Mouse (Mus musculus): Measurements from ENCODE around the gene Slc4a1. TPM values are rescaled to one million over a fixed set of nuclear protein-coding genes. Genes with fewer than 3 reads are reported as not detected.

Slc4a1 gene
- total RNA-seq, 2 experiments from 2014 or later = 0.56 to 1.8 TPM

GRCm38 (mm10) chr11:102323516-102323915, 42.5 kb downstream of the Slc4a1 start:
- no peak for DNase-seq

GRCm38 (mm10) chr11:102321931-102322330, 44.1 kb downstream of the Slc4a1 start:
- DNase-seq = no peak

- DNase-seq = peak; percentile 70 to 79
Measured at GRCm38 (mm10) chr11:102320686-102321005, 45.4 kb downstream of the Slc4a1 start.

GRCm38 (mm10) chr11:102319941-102320685, 45.9 kb downstream of the Slc4a1 start:
- peak; percentile 93 for DNase-seq

- peak; percentile 84 to 89 for DNase-seq
Measured at GRCm38 (mm10) chr11:102319410-102319792, 46.6 kb downstream of the Slc4a1 start, which contains the start of gene Ubtf. TSS of gene Ubtf (minus strand) at chr11:102319742.

- peak; percentile 63 to 73 for DNase-seq
Measured at GRCm38 (mm10) chr11:102318576-102319409, 47.2 kb downstream of the Slc4a1 start.

- DNase-seq = peak; percentile 83 to 90
Measured at GRCm38 (mm10) chr11:102317901-102318575, 48.0 kb downstream of the Slc4a1 start.

- DNase-seq = no peak
Measured at GRCm38 (mm10) chr11:102317298-102317900, 48.6 kb downstream of the Slc4a1 start.

- DNase-seq = peak; percentile 94 to 97
Measured at GRCm38 (mm10) chr11:102316572-102317297, 49.3 kb downstream of the Slc4a1 start.

GRCm38 (mm10) chr11:102315690-102316571, 50.1 kb downstream of the Slc4a1 start:
- peak in 1 of 2 experiments; percentile 20 for DNase-seq

GRCm38 (mm10) chr11:102314321-102314720, 51.7 kb downstream of the Slc4a1 start:
- DNase-seq = no peak

GRCm38 (mm10) chr11:102312586-102312985, 53.4 kb downstream of the Slc4a1 start:
- DNase-seq = no peak

- no peak for DNase-seq
Measured at GRCm38 (mm10) chr11:102311966-102312365, 54.0 kb downstream of the Slc4a1 start.

GRCm38 (mm10) chr11:102310768-102311695, 55.0 kb downstream of the Slc4a1 start:
- DNase-seq = peak; percentile 48 to 55

GRCm38 (mm10) chr11:102309821-102310617, 56.0 kb downstream of the Slc4a1 start:
- peak; percentile 49 to 59 for DNase-seq

GRCm38 (mm10) chr11:102308979-102309378, 57.0 kb downstream of the Slc4a1 start:
- peak; percentile 98 to 99 for DNase-seq

- no peak for DNase-seq
Measured at GRCm38 (mm10) chr11:102308104-102308503, 57.9 kb downstream of the Slc4a1 start.

- DNase-seq = peak; percentile 56 to 65
Measured at GRCm38 (mm10) chr11:102305359-102305758, 60.6 kb downstream of the Slc4a1 start.
